ENCODE assay signal across 12 mouse cellular contexts in genomic region chr19:9072157-9072530, GRCm38 (mm10). TPM values are rescaled to one million over a fixed set of nuclear protein-coding genes. Genes with fewer than 3 reads are reported as not detected.
DNase-seq lines count a peak whose midpoint lies in the region; ATAC-seq and TF ChIP-seq lines count a peak whose summit lies in the region.
"Had no signal": no experiment of that assay in that cellular context is flagged by ENCODE, and none has a peak within 500 bp of the region (broad histone marks: within the 10 kb centered on the region; RNA-seq: fewer than 3 reads in every experiment).

No protein-coding gene starts in this region.

- peak overlapping the region; percentile 67 for H3K27ac ChIP-seq in embryonic facial prominence, embryonic 12.5 days
- H3K27ac ChIP-seq in embryonic facial prominence, embryonic 10.5 days (replicated peaks): no peak overlapping the region; the same call in 1 of the 2 replicates
- peak overlapping the region; percentile 23; the same call in 1 of the 2 replicates for H3K27ac ChIP-seq in layer of hippocampus, adult 2 months
- H3K27ac ChIP-seq in hindbrain, embryonic 12.5 days: 0 out of 2 replicates have a peak overlapping the region, but pooled peaks have one; percentile 58
- H3K27ac ChIP-seq in olfactory bulb, adult 2 months (ENCODE audit: insufficient read depth, low read depth, low read length): peak overlapping the region; percentile 70; the same call in 1 of the 2 replicates
- H3K27ac ChIP-seq in forebrain, embryonic 13.5 days: no peak overlapping the region

- no peak for TF ChIP-seq CTCF in layer of hippocampus, adult 2 months (conservative IDR thresholded peaks at IDR 0.05)
- no peak for TF ChIP-seq CTCF in olfactory bulb, adult 2 months (IDR thresholded peaks at IDR 0.05; ENCODE audit: insufficient read depth, low read depth, low read length)

- no peaks in the 10 kb centered on the region for H3K9me3 ChIP-seq in embryonic facial prominence, embryonic 12.5 days
- H3K9me3 ChIP-seq in embryonic facial prominence, embryonic 10.5 days: no peaks in the 10 kb centered on the region
- no peaks in the 10 kb centered on the region for H3K9me3 ChIP-seq in hindbrain, embryonic 12.5 days (replicated peaks)
- H3K9me3 ChIP-seq in forebrain, embryonic 13.5 days (replicated peaks): no peaks in the 10 kb centered on the region

- no peak for ATAC-seq in embryonic facial prominence, embryonic 12.5 days (ENCODE audit: insufficient number of reproducible peaks, insufficient read depth, low FRiP score, low TSS enrichment)
- ATAC-seq in hindbrain, embryonic 12.5 days (ENCODE audit: low FRiP score): no peak
- ATAC-seq in forebrain, embryonic 13.5 days: no peak

- H3K4me3 ChIP-seq in embryonic facial prominence, embryonic 12.5 days: no peak overlapping the region
- H3K4me3 ChIP-seq in embryonic facial prominence, embryonic 10.5 days: no peak overlapping the region
- H3K4me3 ChIP-seq in layer of hippocampus, adult 2 months: no peak overlapping the region
- no peak overlapping the region for H3K4me3 ChIP-seq in hindbrain, embryonic 12.5 days
- H3K4me3 ChIP-seq in olfactory bulb, adult 2 months (ENCODE audit: insufficient read depth, low read depth, low read length): no peak overlapping the region
- H3K4me3 ChIP-seq in forebrain, embryonic 13.5 days: no peak overlapping the region

- H3K36me3 ChIP-seq in embryonic facial prominence, embryonic 12.5 days: no peaks in the 10 kb centered on the region
- H3K36me3 ChIP-seq in embryonic facial prominence, embryonic 10.5 days (replicated peaks): no peaks in the 10 kb centered on the region
- H3K36me3 ChIP-seq in hindbrain, embryonic 12.5 days: no peaks in the 10 kb centered on the region
- no peaks in the 10 kb centered on the region for H3K36me3 ChIP-seq in forebrain, embryonic 13.5 days (ENCODE audit: poor library complexity, severe bottlenecking)

- H3K27me3 ChIP-seq in embryonic facial prominence, embryonic 12.5 days: no peaks in the 10 kb centered on the region
- no peaks in the 10 kb centered on the region for H3K27me3 ChIP-seq in embryonic facial prominence, embryonic 10.5 days (replicated peaks; ENCODE audit: low read depth, poor library complexity, severe bottlenecking)
- H3K27me3 ChIP-seq in hindbrain, embryonic 12.5 days: no peaks in the 10 kb centered on the region
- H3K27me3 ChIP-seq in forebrain, embryonic 13.5 days: no peaks in the 10 kb centered on the region

- DNase-seq in embryonic facial prominence, embryonic 10.5 days (ENCODE audit: low spot score): no peak
- DNase-seq in layer of hippocampus, adult 2 months (ENCODE audit: low spot score in 2 of 2): no peak
- no peak for DNase-seq in layer of hippocampus, postnatal 10 days (ENCODE audit: low spot score in 2 of 2)
- DNase-seq in adrenal gland, postnatal 14 days: no peak
- DNase-seq: adrenal gland, adult 8-10 months; thymus, postnatal 36 days had no signal

- H3K9ac ChIP-seq in embryonic facial prominence, embryonic 12.5 days: no peak overlapping the region
- no peak overlapping the region for H3K9ac ChIP-seq in hindbrain, embryonic 12.5 days
- no peak overlapping the region for H3K9ac ChIP-seq in forebrain, embryonic 13.5 days

- TF ChIP-seq POLR2A in olfactory bulb, adult 2 months (IDR thresholded peaks at IDR 0.05; ENCODE audit: insufficient read depth, low read depth, low read length): no peak

- peaks cover 13% of the 10 kb centered on the region; the same call in 1 of the 2 replicates for H3K4me1 ChIP-seq in embryonic facial prominence, embryonic 12.5 days
- peaks cover 9% of the 10 kb centered on the region; the same call in 1 of the 2 replicates for H3K4me1 ChIP-seq in embryonic facial prominence, embryonic 10.5 days
- H3K4me1 ChIP-seq in hindbrain, embryonic 12.5 days: peaks cover 14% of the 10 kb centered on the region
- H3K4me1 ChIP-seq in olfactory bulb, adult 2 months (ENCODE audit: control insufficient read depth, insufficient read depth, low read length): peaks cover 22% of the 10 kb centered on the region
- peaks cover 24% of the 10 kb centered on the region for H3K4me1 ChIP-seq in forebrain, embryonic 13.5 days

- WGBS in embryonic facial prominence, embryonic 12.5 days: 78% methylated on average over 2 of the region's 2 CpGs
- 82% methylated on average over 2 of the region's 2 CpGs for WGBS in embryonic facial prominence, embryonic 10.5 days
- WGBS in hindbrain, embryonic 12.5 days: 75% methylated on average over 2 of the region's 2 CpGs
- WGBS in olfactory bulb, adult 2 months: 52% methylated on average over 2 of the region's 2 CpGs
- 87% methylated on average over 2 of the region's 2 CpGs for WGBS in forebrain, embryonic 13.5 days

- no peak overlapping the region for H3K4me2 ChIP-seq in embryonic facial prominence, embryonic 12.5 days (replicated peaks)
- H3K4me2 ChIP-seq in hindbrain, embryonic 12.5 days (replicated peaks): no peak overlapping the region
- H3K4me2 ChIP-seq in forebrain, embryonic 13.5 days: no peak overlapping the region

RNA-seq across cellular contexts. Expression of gene Scgb1a1, which starts 15.6 kb away (rescaled TPM):
- not detected in 2 replicates for polyA plus RNA-seq in embryonic facial prominence, embryonic 12.5 days (2016; fragmentation: Nextera tagmentation; extraction: Ambion mirVana)
- polyA plus RNA-seq in embryonic facial prominence, embryonic 10.5 days (2016; fragmentation: Nextera tagmentation; extraction: Ambion mirVana): not detected in 2 replicates
- not detected for total RNA-seq in layer of hippocampus, adult 2 months (2021)
- total RNA-seq in layer of hippocampus, postnatal 10 days (2021): not detected
- not detected in 2 replicates for polyA plus RNA-seq in hindbrain, embryonic 12.5 days (2016; fragmentation: Nextera tagmentation; extraction: Ambion mirVana)
- polyA plus RNA-seq in olfactory bulb, adult 2 months (2012; ENCODE audit: insufficient read depth, insufficient read length, low replicate concordance, missing spikeins): not detected in 2 replicates
- not detected in 2 replicates for polyA plus RNA-seq in forebrain, embryonic 13.5 days (2015; fragmentation: Nextera tagmentation; extraction: Ambion mirVana)
- 4.4 TPM in 1 of 2 replicates, not detected in the other for total RNA-seq in adrenal gland, postnatal 14 days (2021)
- total RNA-seq: left cerebral cortex, postnatal 36 days; megakaryocyte progenitor cell, adult 5-6 weeks had no signal

Comparison
In these comparisons a context has a peak if more than half of its experiments do, and no peak if none do; other contexts are left out.
1. H3K27ac ChIP-seq: peak in embryonic facial prominence, embryonic 12.5 days (single experiment), layer of hippocampus, adult 2 months (single experiment), hindbrain, embryonic 12.5 days (single experiment) and olfactory bulb, adult 2 months (single experiment); none in embryonic facial prominence, embryonic 10.5 days (single experiment) and forebrain, embryonic 13.5 days (single experiment).